Mouse (Mus musculus) stomach, postnatal 0 days (tissue): ENCODE data around the gene Cadm4. TPM values are rescaled to one million over a fixed set of nuclear protein-coding genes. Genes with fewer than 3 reads are reported as not detected.

Source experiments
- ATAC-seq: fragments of 200-750 bp; cut with Nextera tagmentation; 2 replicates; pipeline ENCODE4 v1.8.0; 2017; ENCODE audit not compliant: low FRiP score, low TSS enrichment
- DNase-seq: peaks from one replicate; pipeline ENCODE4 v3.0.0-alpha.2; 2016; ENCODE audit warnings: low spot score
- H3K27ac ChIP-seq: fragments of 300-500 bp; sonication (generic); replicated peaks from 2 replicates; pipeline ENCODE4 v1.5.1; 2014; ENCODE audit warnings: mild to moderate bottlenecking, control low read depth
- H3K27me3 ChIP-seq: fragments of 300-500 bp; sonication (generic); 2 replicates; pipeline ENCODE4 v1.6.1; 2014; ENCODE audit warnings: low read length; ENCODE audit not compliant: control insufficient read depth, insufficient read depth
- H3K36me3 ChIP-seq: fragments of 300-500 bp; sonication (generic); 2 replicates; pipeline ENCODE4 v1.6.1; 2014; ENCODE audit warnings: low read length, mixed read lengths; ENCODE audit not compliant: control insufficient read depth, insufficient read depth
- H3K4me1 ChIP-seq: fragments of 300-500 bp; sonication (generic); replicated peaks from 2 replicates; pipeline ENCODE4 v1.6.1; 2014; ENCODE audit warnings: antibody characterized with exemption; ENCODE audit not compliant: control insufficient read depth, insufficient read depth
- H3K4me2 ChIP-seq: fragments of 300-500 bp; sonication (generic); replicated peaks from 2 replicates; pipeline ENCODE4 v1.6.1; 2014; ENCODE audit warnings: low read depth, mild to moderate bottlenecking, control low read depth, moderate library complexity
- H3K4me3 ChIP-seq: fragments of 300-500 bp; sonication (generic); 2 replicates; pipeline ENCODE4 v1.5.1; 2014; ENCODE audit warnings: low read depth, low read length, control low read depth
- H3K9ac ChIP-seq: fragments of 300-500 bp; sonication (generic); 2 replicates; pipeline ENCODE4 v1.6.1; 2014; ENCODE audit warnings: mild to moderate bottlenecking, low read length, control low read depth, mixed read lengths
- H3K9me3 ChIP-seq: fragments of 300-500 bp; sonication (generic); 2 replicates; pipeline ENCODE4 v1.6.1; 2016; ENCODE audit warnings: low read length; ENCODE audit not compliant: control insufficient read depth
- CTCF ChIP-seq: IDR thresholded peaks from 2 replicates; pipeline ENCODE4 v1.5.1; 2016; ENCODE audit warnings: antibody characterized with exemption, low read depth, mild to moderate bottlenecking, moderate library complexity
- EP300 ChIP-seq: optimal IDR thresholded peaks from 2 replicates; pipeline ENCODE3; 2016; ENCODE audit warnings: antibody characterized with exemption
- WGBS: fragments of 180-500 bp; shearing (Covaris S2); extraction: QIAGEN DNeasy Blood & Tissue Kit; methylation state at CpG from one replicate; pipeline ENCODE4 v1.1.7; 2014; 5-methylcytosine and 5-hydroxymethylcytosine counted together
- polyA plus RNA-seq: library from polyadenylated mRNA; unstranded; fragments of >200 nt; fragmentation: Nextera tagmentation; extraction: Ambion mirVana; gene quantifications from 2 replicates; pipeline ENCODE4 v1.2.1, GENCODE M21; 2015

Gene Cadm4
- polyA plus RNA-seq, 1 experiment from 2014 or later: 3.4 TPM

DNA sequence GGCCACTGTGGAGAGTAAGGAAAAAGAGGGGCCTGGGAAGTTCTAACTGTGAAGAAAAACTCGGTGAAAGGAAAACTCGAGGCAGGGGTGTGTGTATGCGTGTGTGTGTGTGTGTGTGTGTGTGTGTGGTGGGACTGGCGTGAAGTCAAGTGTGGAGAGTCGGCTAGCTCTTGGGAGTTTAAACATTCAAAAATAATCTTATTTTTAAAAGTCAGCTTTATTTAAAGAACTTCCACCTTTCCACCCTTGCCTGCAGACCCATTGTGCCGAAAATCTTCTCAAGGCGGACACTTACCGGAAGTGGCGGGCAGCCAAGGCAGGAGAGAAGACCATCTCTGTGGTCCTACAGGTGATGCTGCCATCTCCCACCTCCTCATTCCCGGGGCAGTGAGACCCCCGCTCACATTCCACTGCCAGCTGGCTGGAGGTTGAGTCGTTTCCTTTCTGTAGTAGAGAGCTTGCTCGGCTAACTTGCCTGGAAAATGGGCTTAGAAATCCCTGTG is 65.8 kb downstream of the Cadm4 start:
- TF ChIP-seq EP300 (no peak), CTCF (no peak)
- H3K4me3 ChIP-seq: peak overlapping the region; percentile 60
- H3K36me3 ChIP-seq: peaks cover 4% of the 10 kb centered on the region
- peak overlapping the region; percentile 75 for H3K9ac ChIP-seq
- DNase-seq (no peak), ATAC-seq (no peak)
- no peaks in the 10 kb centered on the region for H3K9me3 ChIP-seq
- H3K27me3 ChIP-seq: no peaks in the 10 kb centered on the region
- peak overlapping the region; percentile 63 for H3K4me2 ChIP-seq
- 15% methylated on average over 13 of the region's 13 CpGs for WGBS
- no peak overlapping the region for H3K27ac ChIP-seq
- H3K4me1 ChIP-seq: peaks cover 3% of the 10 kb centered on the region; the same call in 1 of the 2 replicates

DNA sequence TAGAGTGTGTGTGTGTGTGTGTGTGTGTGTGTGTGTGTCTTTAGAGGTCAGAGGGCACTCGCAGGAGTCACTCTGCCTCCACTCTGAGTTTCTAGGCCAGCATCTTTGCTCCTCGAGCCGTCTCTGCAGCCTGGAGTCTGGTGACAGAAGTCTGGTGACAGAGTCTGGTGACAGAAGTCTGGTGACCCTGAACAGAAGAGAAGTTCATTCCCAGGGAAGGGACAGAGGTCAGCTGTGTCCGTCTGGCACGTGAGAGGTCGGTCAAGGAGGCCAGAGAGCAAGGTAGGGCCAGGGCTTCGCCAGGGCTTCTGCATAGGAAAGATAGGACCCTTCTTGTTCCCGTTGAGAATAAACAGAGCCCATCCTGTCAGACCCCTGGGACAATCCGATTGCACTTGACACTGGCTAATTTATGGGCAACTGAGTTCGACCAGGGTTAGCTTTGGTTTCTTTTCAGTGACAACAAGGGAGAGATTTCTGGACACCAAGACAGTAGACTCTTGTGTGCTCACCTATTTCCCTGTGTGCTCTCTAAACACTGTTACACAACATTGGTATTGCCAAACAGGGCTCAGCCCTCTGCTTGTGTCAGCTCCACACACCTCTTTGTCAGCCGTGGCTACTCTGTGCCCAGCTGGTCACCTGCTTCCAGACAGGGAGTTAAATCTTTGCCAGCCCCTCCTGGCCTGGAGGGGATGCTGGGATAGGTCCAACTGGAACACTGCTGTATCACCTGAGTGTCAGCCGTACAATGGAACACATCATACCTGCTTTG is 70.3 kb downstream of the Cadm4 start:
- 85% methylated on average over 12 of the region's 12 CpGs for WGBS
- TF ChIP-seq EP300: no peak
- TF ChIP-seq CTCF: no peak
- no peak for DNase-seq
- H3K9ac ChIP-seq: no peak overlapping the region
- ATAC-seq: no peak
- no peaks in the 10 kb centered on the region; the same call in 1 of the 2 replicates for H3K4me1 ChIP-seq
- no peaks in the 10 kb centered on the region for H3K9me3 ChIP-seq
- no peaks in the 10 kb centered on the region for H3K27me3 ChIP-seq
- no peak overlapping the region for H3K4me3 ChIP-seq
- no peak overlapping the region for H3K4me2 ChIP-seq
- peaks cover 7% of the 10 kb centered on the region for H3K36me3 ChIP-seq
- H3K27ac ChIP-seq: no peak overlapping the region

Other genes starting within 250 kb of the Cadm4 start
- 1.4 and 1.6 TPM in 2 replicates for gene Zfp109, start 244.5 kb upstream of the Cadm4 start, polyA plus RNA-seq
- gene Zfp108, start 227.2 kb upstream of the Cadm4 start, polyA plus RNA-seq: 1.8 and 1.9 TPM in 2 replicates
- gene Zfp93, start 211.6 kb upstream of the Cadm4 start, polyA plus RNA-seq: 4.3 TPM in 2 replicates
- 12.9 and 13.8 TPM in 2 replicates for gene Zfp61, start 180.8 kb upstream of the Cadm4 start, polyA plus RNA-seq
- gene Zfp94, start 165.4 kb upstream of the Cadm4 start, polyA plus RNA-seq: 4.8 and 5.5 TPM in 2 replicates
- gene Tescl, start 148.1 kb upstream of the Cadm4 start, polyA plus RNA-seq: 0.15 and 0.42 TPM in 2 replicates
- gene Lypd5, start 132.8 kb upstream of the Cadm4 start, polyA plus RNA-seq: 196 and 201 TPM in 2 replicates
- gene Kcnn4, start 111.8 kb upstream of the Cadm4 start, polyA plus RNA-seq: 15.5 and 17.0 TPM in 2 replicates
- 14.1 and 14.4 TPM in 2 replicates for gene Smg9, start 82.4 kb upstream of the Cadm4 start, polyA plus RNA-seq
- 0.05 and 0.10 TPM in 2 replicates for gene Irgc1, start 29.7 kb upstream of the Cadm4 start, polyA plus RNA-seq
- gene Plaur, start 19.5 kb upstream of the Cadm4 start, polyA plus RNA-seq: 26.8 and 28.8 TPM in 2 replicates
- gene Zfp428, start 25.0 kb downstream of the Cadm4 start, polyA plus RNA-seq: 13.6 and 15.8 TPM in 2 replicates
- 0.07 and 0.10 TPM in 2 replicates for gene AC161166.1, start 30.4 kb downstream of the Cadm4 start, polyA plus RNA-seq
- gene Irgq, start 48.7 kb downstream of the Cadm4 start, polyA plus RNA-seq: 4.3 and 5.7 TPM in 2 replicates
- gene Pinlyp, start 64.1 kb downstream of the Cadm4 start, polyA plus RNA-seq: 61.2 and 62.9 TPM in 2 replicates
- gene Xrcc1, start 64.3 kb downstream of the Cadm4 start, polyA plus RNA-seq: 27.4 and 31.4 TPM in 2 replicates
- 120 and 128 TPM in 2 replicates for gene Ethe1, start 105.5 kb downstream of the Cadm4 start, polyA plus RNA-seq
- gene Zfp575, start 105.6 kb downstream of the Cadm4 start, polyA plus RNA-seq: 3.6 and 4.0 TPM in 2 replicates
- gene Phldb3, start 128.7 kb downstream of the Cadm4 start, polyA plus RNA-seq: 1.2 TPM in 2 replicates
- gene Lypd3, start 154.5 kb downstream of the Cadm4 start, polyA plus RNA-seq: 277 and 306 TPM in 2 replicates
- gene Tex101, start 194.7 kb downstream of the Cadm4 start, polyA plus RNA-seq: 0.15 TPM in 1 of 2 replicates, not detected in the other
- gene BC049730, start 227.2 kb downstream of the Cadm4 start, polyA plus RNA-seq: not detected in 2 replicates
- gene Gm4763, start 244.9 kb downstream of the Cadm4 start, polyA plus RNA-seq: not detected in 2 replicates